Mouse (Mus musculus) midbrain, embryonic 12.5 days (tissue): ENCODE data around the gene Sltm. TPM values are rescaled to one million over a fixed set of nuclear protein-coding genes. Genes with fewer than 3 reads are reported as not detected.

ENCODE experiments used
- ATAC-seq: fragments of 200-750 bp; cut with Nextera tagmentation; 2 replicates; pipeline ENCODE4 v1.8.0; 2017; ENCODE audit warnings: low read depth, moderate TSS enrichment, moderate library complexity; ENCODE audit not compliant: low FRiP score
- H3K27ac ChIP-seq: fragments of 300-500 bp; sonication (generic); replicated peaks from 2 replicates; pipeline ENCODE4 v1.5.1; 2016; ENCODE audit warnings: mild to moderate bottlenecking
- H3K27me3 ChIP-seq: fragments of 300-500 bp; sonication (generic); 2 replicates; pipeline ENCODE4 v1.6.1; 2016; ENCODE audit warnings: mild to moderate bottlenecking
- H3K36me3 ChIP-seq: fragments of 300-500 bp; sonication (generic); 2 replicates; pipeline ENCODE4 v1.6.1; 2016
- H3K4me1 ChIP-seq: fragments of 300-500 bp; sonication (generic); 2 replicates; pipeline ENCODE4 v1.6.1; 2016
- H3K4me2 ChIP-seq: fragments of 300-500 bp; sonication (generic); replicated peaks from 2 replicates; pipeline ENCODE4 v1.6.1; 2016; ENCODE audit warnings: mild to moderate bottlenecking, moderate library complexity
- H3K4me3 ChIP-seq: fragments of 300-500 bp; sonication (generic); 2 replicates; pipeline ENCODE4 v1.5.1; 2016; ENCODE audit warnings: mild to moderate bottlenecking
- H3K9ac ChIP-seq: fragments of 300-500 bp; sonication (generic); replicated peaks from 2 replicates; pipeline ENCODE4 v1.6.1; 2016; ENCODE audit warnings: mild to moderate bottlenecking, moderate library complexity
- H3K9me3 ChIP-seq: fragments of 300-500 bp; sonication (generic); 2 replicates; pipeline ENCODE4 v1.6.1; 2016; ENCODE audit warnings: mild to moderate bottlenecking
- WGBS: fragments of 180-500 bp; shearing (Covaris S2); methylation state at CpG from one replicate; pipeline ENCODE4 v1.1.7; 2016; 5-methylcytosine and 5-hydroxymethylcytosine counted together
- polyA plus RNA-seq: library from polyadenylated mRNA; unstranded; fragments of >200 nt; fragmentation: Nextera tagmentation; extraction: Ambion mirVana; gene quantifications from 2 replicates; pipeline ENCODE4 v1.2.1, GENCODE M21; 2016

The Sltm gene
- polyA plus RNA-seq, 1 experiment from 2014 or later = 83.4 TPM

DNA sequence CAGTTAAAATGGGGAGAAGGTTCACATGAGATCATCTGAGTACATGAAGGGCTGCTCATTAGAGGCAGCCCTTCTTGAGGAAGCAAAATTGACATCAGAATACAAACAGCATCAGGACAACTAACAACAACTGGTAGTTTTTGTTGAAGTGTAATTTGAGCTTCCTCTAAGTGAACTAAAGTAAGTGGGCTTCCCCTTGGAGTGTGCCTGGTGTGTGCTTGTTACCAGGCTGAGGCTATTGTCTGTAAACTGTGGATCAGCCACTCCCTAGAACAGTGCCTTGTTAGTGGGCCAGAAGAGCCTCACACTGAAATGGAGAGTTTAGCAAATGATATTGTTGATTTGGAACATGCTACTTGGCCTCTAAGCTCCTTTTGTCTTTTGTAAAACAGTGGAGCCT is 12.9 kb downstream of the Sltm start:
- Histone ChIP-seq H3K9me3 (0 out of 2 replicates have a peak, but pooled peaks cover 4% of the 10 kb centered on the region), H3K9ac (no peak overlapping the region), H3K27ac (no peak overlapping the region), H3K36me3 (peaks cover 21% of the 10 kb centered on the region), H3K4me2 (no peak overlapping the region), H3K4me1 (peaks cover 8% of the 10 kb centered on the region; the same call in 1 of the 2 replicates), H3K27me3 (no peaks in the 10 kb centered on the region), H3K4me3 (no peak overlapping the region)
- no peak for ATAC-seq

DNA sequence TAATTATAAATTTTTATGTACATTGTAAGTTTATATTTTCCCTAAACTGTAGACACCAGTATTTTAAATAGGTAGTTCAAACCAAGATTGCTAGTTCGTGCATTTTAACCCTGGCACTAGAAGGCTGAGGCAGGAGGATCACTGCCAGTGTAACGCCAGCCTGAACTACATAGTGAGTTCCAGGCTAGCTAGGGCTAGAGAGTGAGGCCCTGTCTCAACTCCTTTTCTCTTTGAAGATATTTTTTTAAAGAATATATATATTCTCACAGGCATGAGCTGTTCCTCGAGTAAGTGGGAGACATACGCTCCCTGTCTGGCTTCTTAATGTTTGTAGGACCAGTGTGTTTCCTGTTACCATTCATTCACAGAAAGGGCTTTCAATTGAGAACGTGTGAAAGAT is 14.2 kb downstream of the Sltm start:
- Histone ChIP-seq H3K27ac (no peak overlapping the region), H3K27me3 (no peaks in the 10 kb centered on the region), H3K4me3 (no peak overlapping the region), H3K9me3 (0 out of 2 replicates have a peak, but pooled peaks cover 4% of the 10 kb centered on the region), H3K9ac (no peak overlapping the region), H3K36me3 (peaks cover 15% of the 10 kb centered on the region), H3K4me1 (peaks cover 8% of the 10 kb centered on the region; the same call in 1 of the 2 replicates), H3K4me2 (no peak overlapping the region)
- 92% methylated on average over 5 of the region's 5 CpGs for WGBS
- no peak for ATAC-seq

DNA sequence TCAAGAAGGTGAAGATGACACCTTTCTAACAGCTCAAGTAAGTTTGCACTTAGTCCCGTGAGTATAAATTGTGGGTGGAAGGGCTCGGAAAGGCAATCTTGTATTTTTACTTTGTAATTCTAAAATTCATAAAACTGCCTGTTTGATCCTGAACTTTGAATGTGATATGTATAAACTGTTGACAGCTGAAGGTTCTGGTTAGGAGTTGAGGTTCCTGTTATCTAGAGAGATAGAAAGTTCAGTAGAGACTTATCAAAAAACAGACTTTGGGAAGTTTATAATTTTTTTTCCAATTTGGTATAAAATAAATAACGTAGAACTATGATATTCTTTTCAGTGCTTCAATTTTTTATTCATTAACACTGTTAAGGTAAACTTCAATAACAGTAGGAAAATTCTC is 20.3 kb downstream of the Sltm start:
- peaks cover 8% of the 10 kb centered on the region; the same call in 1 of the 2 replicates for H3K4me1 ChIP-seq
- H3K36me3 ChIP-seq = no peaks in the 10 kb centered on the region
- no peaks in the 10 kb centered on the region for H3K9me3 ChIP-seq
- H3K4me2 ChIP-seq = no peak overlapping the region
- H3K4me3 ChIP-seq = no peak overlapping the region
- H3K27ac ChIP-seq = no peak overlapping the region
- H3K9ac ChIP-seq = no peak overlapping the region
- WGBS = 94% methylated on average over 3 of the region's 3 CpGs
- no peaks in the 10 kb centered on the region for H3K27me3 ChIP-seq
- no peak for ATAC-seq

DNA sequence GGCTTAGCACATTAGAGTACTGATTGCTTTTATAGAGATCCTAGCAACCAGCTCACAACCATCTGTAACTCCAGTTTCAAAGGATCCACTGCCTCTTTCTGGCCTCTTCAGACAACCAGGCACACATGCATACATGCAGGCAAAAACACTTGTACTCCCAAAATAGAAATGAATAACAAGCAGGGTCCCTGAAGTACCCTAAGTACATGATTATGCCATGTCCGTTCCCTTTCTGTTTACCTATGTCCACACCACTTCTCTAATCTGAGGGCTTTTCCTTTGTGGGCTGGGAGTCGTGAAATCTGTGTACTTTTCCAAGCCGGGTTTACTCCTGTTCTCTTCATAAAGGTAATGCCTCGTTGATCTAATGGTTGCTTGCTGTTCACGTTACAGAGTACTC is 25.1 kb downstream of the Sltm start:
- no peak overlapping the region for H3K4me2 ChIP-seq
- no peaks in the 10 kb centered on the region for H3K27me3 ChIP-seq
- WGBS = 86% methylated on average over 5 of the region's 5 CpGs
- no peak overlapping the region for H3K4me3 ChIP-seq
- no peaks in the 10 kb centered on the region for H3K9me3 ChIP-seq
- H3K4me1 ChIP-seq = no peaks in the 10 kb centered on the region
- no peak overlapping the region for H3K27ac ChIP-seq
- H3K9ac ChIP-seq = no peak overlapping the region
- peaks cover 10% of the 10 kb centered on the region; the same call in 1 of the 2 replicates for H3K36me3 ChIP-seq
- no peak for ATAC-seq

DNA sequence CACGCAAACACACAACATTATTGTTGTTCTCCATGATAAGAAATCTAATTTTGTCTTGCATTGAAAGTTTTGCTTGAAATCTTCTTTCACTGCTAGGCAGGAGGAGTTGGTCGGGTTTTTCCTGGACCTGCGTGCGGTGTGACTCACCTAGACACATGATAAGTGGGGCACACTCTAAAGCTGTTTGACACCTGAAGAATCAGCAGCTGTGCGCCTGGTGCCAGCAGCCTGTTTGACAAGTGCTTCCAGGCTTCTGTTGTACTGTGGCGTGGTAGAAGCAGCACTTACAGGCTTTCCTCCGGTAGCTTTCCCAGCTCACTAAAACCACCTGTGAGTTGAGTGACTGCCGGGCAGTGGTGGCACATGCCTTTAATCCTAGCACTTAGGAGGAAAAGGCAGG is 27.8 kb downstream of the Sltm start:
- WGBS = 95% methylated on average over 8 of the region's 8 CpGs
- ATAC-seq = no peak

DNA sequence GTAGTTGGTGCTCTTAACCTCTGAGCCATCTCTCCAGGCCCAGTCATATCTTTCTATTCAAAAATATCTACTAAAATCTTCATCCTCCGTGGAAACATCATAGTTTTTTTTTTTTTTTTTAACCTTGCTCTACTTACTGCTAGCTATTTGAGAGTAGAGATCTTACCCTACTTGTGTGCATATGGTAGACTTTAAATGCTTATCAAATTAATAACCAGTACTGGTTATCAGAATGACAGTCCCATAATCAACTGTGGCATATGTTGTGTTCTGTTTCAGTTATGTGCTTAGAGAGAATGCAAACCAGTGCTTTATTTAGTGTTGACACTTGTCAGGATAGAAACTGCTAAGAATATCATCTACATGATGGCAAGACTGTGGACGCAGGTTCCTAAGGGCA is 35.6 kb downstream of the Sltm start:
- Histone ChIP-seq H3K4me3 (no peak overlapping the region), H3K27me3 (no peaks in the 10 kb centered on the region), H3K9me3 (no peaks in the 10 kb centered on the region), H3K9ac (no peak overlapping the region), H3K36me3 (peaks cover 60% of the 10 kb centered on the region), H3K27ac (no peak overlapping the region), H3K4me1 (no peaks in the 10 kb centered on the region), H3K4me2 (no peak overlapping the region)
- 98% methylated on average over 2 of the region's 2 CpGs for WGBS
- no peak for ATAC-seq

More for the DNA sequence above, 27.8 kb downstream of the Sltm start:
- H3K27ac ChIP-seq = no peak overlapping the region
- peaks cover 22% of the 10 kb centered on the region for H3K36me3 ChIP-seq
- no peaks in the 10 kb centered on the region for H3K27me3 ChIP-seq
- no peak overlapping the region for H3K4me2 ChIP-seq
- no peak overlapping the region for H3K4me3 ChIP-seq
- no peaks in the 10 kb centered on the region for H3K4me1 ChIP-seq
- no peak overlapping the region for H3K9ac ChIP-seq
- H3K9me3 ChIP-seq = no peaks in the 10 kb centered on the region

DNA sequence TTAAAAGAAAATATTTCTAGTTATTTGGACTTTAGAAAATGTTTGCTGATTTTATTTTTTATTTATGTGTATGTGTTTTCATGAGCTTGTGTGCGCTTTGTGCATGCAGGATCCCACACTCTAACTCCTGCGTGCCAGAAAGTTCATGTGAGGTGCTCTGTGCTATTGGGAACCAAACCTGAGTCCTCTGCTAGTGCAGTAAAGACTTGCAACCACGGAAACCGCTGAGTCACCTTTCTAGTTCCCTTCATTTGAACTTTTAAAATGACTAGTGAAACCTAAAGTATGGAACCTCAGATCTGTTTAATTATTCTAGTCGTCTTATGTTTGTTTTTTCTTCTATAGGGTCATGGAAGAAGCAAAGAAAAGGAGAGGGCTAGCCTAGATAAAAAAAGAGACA is 38.4 kb downstream of the Sltm start:
- Histone ChIP-seq H3K27me3 (no peaks in the 10 kb centered on the region), H3K4me2 (no peak overlapping the region), H3K4me1 (no peaks in the 10 kb centered on the region), H3K9me3 (no peaks in the 10 kb centered on the region), H3K9ac (no peak overlapping the region), H3K4me3 (no peak overlapping the region), H3K27ac (no peak overlapping the region), H3K36me3 (peaks cover 69% of the 10 kb centered on the region)
- WGBS = 85% methylated on average over 5 of the region's 5 CpGs
- no peak for ATAC-seq

DNA sequence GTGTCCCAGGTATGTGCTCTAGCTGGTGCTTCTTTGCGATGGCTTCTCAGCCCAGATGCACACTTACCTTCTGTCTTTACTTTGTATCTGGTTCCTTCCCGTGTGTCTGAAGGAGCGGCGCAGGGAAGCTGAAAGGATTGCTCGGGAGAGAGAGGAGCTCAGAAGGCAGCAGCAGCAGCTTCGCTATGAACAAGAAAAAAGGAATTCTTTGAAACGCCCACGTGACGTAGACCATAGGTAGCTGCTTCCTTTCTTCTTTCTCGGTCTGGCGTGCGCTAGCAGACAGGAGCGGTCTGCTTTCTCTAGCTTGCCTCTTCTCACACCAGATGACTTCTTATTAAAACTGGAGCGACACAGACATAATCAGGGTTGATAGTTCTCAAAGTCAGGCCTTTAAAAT is 42.1 kb downstream of the Sltm start:
- Histone ChIP-seq H3K36me3 (peaks cover 87% of the 10 kb centered on the region), H3K27me3 (no peaks in the 10 kb centered on the region), H3K9ac (no peak overlapping the region), H3K27ac (no peak overlapping the region), H3K4me3 (no peak overlapping the region), H3K4me1 (no peaks in the 10 kb centered on the region), H3K9me3 (no peaks in the 10 kb centered on the region), H3K4me2 (no peak overlapping the region)
- 92% methylated on average over 14 of the region's 14 CpGs for WGBS
- ATAC-seq = no peak

DNA sequence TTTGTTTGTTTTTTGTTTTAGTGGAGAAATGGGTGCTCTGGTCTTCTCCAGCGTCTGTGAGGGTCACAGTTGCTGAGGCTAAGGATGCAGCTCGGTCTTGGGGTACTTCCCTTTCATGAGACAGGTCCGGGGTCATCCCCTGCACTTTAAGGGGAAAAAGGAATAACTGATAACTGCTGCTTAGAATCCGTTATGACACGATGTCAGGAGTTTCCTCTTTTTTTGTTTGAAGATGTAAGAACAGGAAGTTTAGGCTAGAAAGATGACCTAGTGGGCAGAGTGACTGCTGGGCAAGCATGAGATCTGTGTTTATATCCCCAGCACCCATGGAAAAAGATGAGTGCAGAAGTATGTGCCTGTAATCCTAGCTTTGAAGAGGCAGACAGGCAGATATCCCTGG is 42.6 kb downstream of the Sltm start:
- H3K27ac ChIP-seq = no peak overlapping the region
- no peaks in the 10 kb centered on the region for H3K27me3 ChIP-seq
- H3K4me3 ChIP-seq = no peak overlapping the region
- ATAC-seq = no peak
- H3K9me3 ChIP-seq = no peaks in the 10 kb centered on the region
- no peak overlapping the region for H3K4me2 ChIP-seq
- no peaks in the 10 kb centered on the region for H3K4me1 ChIP-seq
- no peak overlapping the region for H3K9ac ChIP-seq
- peaks cover 87% of the 10 kb centered on the region for H3K36me3 ChIP-seq
- 89% methylated on average over 5 of the region's 5 CpGs for WGBS

DNA sequence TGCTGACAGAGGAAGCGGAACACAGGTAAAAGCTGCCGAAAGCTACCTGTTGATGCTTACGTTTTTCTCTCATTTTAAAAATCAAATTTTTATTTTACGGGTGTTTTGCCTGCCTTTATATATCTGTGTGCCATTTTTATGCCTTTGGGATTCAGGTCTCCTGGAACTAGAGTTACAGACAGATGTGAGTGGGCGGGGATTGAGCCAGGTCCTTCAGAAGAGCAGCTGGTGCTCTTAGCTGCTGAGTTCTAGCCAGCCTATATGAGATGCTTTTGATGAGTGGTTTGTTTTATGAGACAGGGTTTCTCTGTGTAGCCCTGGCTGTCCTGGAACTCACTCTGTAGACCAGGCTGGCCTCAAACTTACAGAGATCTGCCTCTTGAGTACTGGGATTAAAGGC is 44.6 kb downstream of the Sltm start:
- Histone ChIP-seq H3K4me3 (no peak overlapping the region), H3K4me1 (no peaks in the 10 kb centered on the region), H3K9me3 (no peaks in the 10 kb centered on the region), H3K27ac (no peak overlapping the region), H3K27me3 (no peaks in the 10 kb centered on the region), H3K4me2 (no peak overlapping the region), H3K9ac (no peak overlapping the region), H3K36me3 (peaks cover 89% of the 10 kb centered on the region)
- no peak for ATAC-seq
- 96% methylated on average over 5 of the region's 5 CpGs for WGBS

DNA sequence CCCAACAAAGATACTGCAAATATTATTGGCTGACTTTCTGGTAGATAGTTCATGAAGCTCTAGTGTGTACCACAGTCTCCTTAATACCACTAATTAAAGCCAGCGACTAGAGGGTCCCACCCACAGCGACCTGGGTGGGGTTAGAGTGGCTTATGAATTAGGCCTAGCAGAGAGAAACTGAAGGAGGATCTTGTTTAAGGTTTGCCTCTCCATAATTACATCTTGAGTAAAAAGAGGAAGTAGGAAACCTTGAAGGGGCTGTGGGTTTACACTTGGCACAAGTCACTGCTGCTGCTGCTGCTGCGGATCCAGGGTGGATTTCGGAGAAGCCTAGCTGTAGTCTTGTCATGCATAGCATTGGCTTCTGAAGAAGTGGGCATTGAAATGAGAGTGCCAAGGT is 48.2 kb downstream of the Sltm start:
- peaks cover 84% of the 10 kb centered on the region for H3K36me3 ChIP-seq
- no peak for ATAC-seq

DNA sequence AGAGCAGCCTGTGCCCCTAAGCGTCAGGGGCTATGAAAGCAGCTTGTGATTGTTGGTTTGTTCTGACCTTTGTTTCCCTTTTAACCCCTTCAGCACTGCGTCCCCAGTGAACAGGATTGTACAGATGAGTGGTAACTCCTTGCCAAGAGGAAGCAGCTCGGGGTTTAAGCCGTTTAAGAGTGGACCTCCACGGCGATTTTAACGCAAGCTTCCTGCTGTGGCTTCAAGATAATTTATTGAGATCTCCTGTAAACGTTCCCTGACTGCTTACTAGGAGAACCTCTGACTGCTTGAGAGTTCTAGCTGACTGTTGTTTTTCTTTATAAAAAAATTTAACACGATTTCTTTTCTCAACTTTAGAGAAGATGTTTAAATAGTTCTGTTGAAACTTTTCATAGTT is 48.9 kb downstream of the Sltm start:
- Histone ChIP-seq H3K4me1 (no peaks in the 10 kb centered on the region), H3K4me2 (no peak overlapping the region), H3K4me3 (no peak overlapping the region), H3K36me3 (peaks cover 82% of the 10 kb centered on the region), H3K27me3 (no peaks in the 10 kb centered on the region), H3K9me3 (no peaks in the 10 kb centered on the region), H3K9ac (no peak overlapping the region), H3K27ac (no peak overlapping the region)
- ATAC-seq = no peak
- 79% methylated on average over 9 of the region's 9 CpGs for WGBS

More for the DNA sequence above, 48.2 kb downstream of the Sltm start:
- Histone ChIP-seq H3K9ac (no peak overlapping the region), H3K4me3 (no peak overlapping the region), H3K27me3 (no peaks in the 10 kb centered on the region), H3K4me2 (no peak overlapping the region), H3K9me3 (no peaks in the 10 kb centered on the region), H3K4me1 (no peaks in the 10 kb centered on the region), H3K27ac (no peak overlapping the region)
- WGBS = 94% methylated on average over 4 of the region's 4 CpGs

DNA sequence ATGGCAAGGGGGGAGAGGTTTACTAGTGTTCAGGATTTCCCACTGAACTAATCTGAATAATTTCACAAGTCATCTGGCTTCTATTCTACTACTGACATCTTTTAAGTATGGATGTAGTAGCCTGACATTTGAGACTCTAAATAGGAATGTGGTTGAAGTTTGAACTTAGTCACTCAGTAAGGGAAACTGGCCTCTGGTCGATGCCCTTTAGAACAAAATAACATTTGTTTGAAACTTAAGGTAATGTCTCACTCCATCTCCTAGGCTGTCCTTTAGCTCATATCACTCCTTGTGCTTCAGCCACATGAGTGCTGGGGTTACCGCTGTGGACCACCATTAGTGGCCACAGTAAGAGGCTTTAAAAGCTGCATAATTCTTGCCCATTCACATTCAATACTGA is 55.7 kb downstream of the Sltm start:
- Histone ChIP-seq H3K4me2 (no peak overlapping the region), H3K9ac (no peak overlapping the region), H3K4me1 (no peaks in the 10 kb centered on the region), H3K9me3 (no peaks in the 10 kb centered on the region), H3K36me3 (peaks cover 16% of the 10 kb centered on the region), H3K27ac (no peak overlapping the region), H3K4me3 (no peak overlapping the region), H3K27me3 (no peaks in the 10 kb centered on the region)
- whole genome bisulfite sequencing = 86% methylated on average over 2 of the region's 2 CpGs
- no peak for ATAC-seq
